Mouse (Mus musculus) kidney, embryonic 16.5 days (tissue): ENCODE measurements around the gene Ankdd1a. TPM values are rescaled to one million over a fixed set of nuclear protein-coding genes. Genes with fewer than 3 reads are reported as not detected.

Experiments used
- ATAC-seq: fragments of 200-750 bp; cut with Nextera tagmentation; 2 replicates; pipeline ENCODE4 v1.8.0; 2017; ENCODE audit warnings: moderate TSS enrichment; ENCODE audit not compliant: low FRiP score, low TSS enrichment
- H3K27ac ChIP-seq: fragments of 300-500 bp; sonication (generic); 2 replicates; pipeline ENCODE4 v1.5.1; 2014; ENCODE audit warnings: low read length
- H3K27me3 ChIP-seq: fragments of 300-500 bp; sonication (generic); 2 replicates; pipeline ENCODE4 v1.6.1; 2014; ENCODE audit warnings: low read length, control low read depth, mixed read lengths; ENCODE audit not compliant: insufficient read depth
- H3K36me3 ChIP-seq: fragments of 300-500 bp; sonication (generic); 2 replicates; pipeline ENCODE4 v1.6.1; 2014; ENCODE audit warnings: low read length, control low read depth, mixed read lengths; ENCODE audit not compliant: insufficient read depth
- H3K4me1 ChIP-seq: fragments of 300-500 bp; sonication (generic); 2 replicates; pipeline ENCODE4 v1.6.1; 2014; ENCODE audit warnings: low read length, control low read depth, mixed read lengths; ENCODE audit not compliant: insufficient read depth
- H3K4me2 ChIP-seq: fragments of 300-500 bp; sonication (generic); replicated peaks from 2 replicates; pipeline ENCODE4 v1.6.1; 2014; ENCODE audit warnings: low read depth, low read length
- H3K4me3 ChIP-seq: fragments of 300-500 bp; sonication (generic); 2 replicates; pipeline ENCODE4 v1.5.1; 2014; ENCODE audit warnings: mild to moderate bottlenecking, low read length
- H3K9ac ChIP-seq: fragments of 300-500 bp; sonication (generic); replicated peaks from 2 replicates; pipeline ENCODE4 v1.6.1; 2014; ENCODE audit warnings: low read length
- H3K9me3 ChIP-seq: fragments of 300-500 bp; sonication (generic); 2 replicates; pipeline ENCODE4 v1.6.1; 2016; ENCODE audit warnings: low read length, control low read depth
- WGBS: fragments of 180-500 bp; shearing (Covaris S2); extraction: QIAGEN DNeasy Blood & Tissue Kit; methylation state at CpG from one replicate; pipeline ENCODE4 v1.1.7; 2014; 5-methylcytosine and 5-hydroxymethylcytosine counted together
- polyA plus RNA-seq: library from polyadenylated mRNA; unstranded; fragments of >200 nt; fragmentation: Nextera tagmentation; extraction: Ambion mirVana; gene quantifications from 2 replicates; pipeline ENCODE4 v1.2.1, GENCODE M21; 2015

Ankdd1a gene
- polyA plus RNA-seq, 1 experiment from 2014 or later: not detected

DNA sequence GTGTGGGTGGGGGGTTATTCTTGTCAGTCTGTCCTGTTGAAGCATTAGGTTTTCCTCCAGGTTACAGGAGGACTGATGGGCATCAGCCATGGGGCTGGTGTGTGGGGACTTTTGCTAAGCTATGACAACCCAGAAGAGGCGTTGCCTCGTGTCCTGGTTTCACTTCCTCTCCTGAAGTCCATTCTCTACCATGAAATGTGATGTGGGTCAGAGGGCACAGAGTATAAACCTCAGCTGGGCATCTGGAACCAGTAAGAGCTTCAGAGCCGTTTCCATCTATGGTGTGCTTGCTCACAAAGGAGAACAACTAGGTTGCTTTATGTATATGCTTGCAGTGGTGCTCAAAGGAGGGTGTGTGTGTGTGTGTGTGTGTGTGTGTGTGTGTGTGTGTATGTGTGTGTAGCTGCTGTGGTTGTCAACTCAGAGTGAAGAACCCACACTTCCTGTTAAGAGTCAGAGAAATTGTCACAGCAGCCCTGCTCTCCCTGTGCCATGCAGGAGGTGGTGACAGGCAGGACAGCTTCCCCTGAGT is 15.3 kb upstream of the Ankdd1a start:
- no peak overlapping the region for H3K9ac ChIP-seq
- H3K9me3 ChIP-seq: no peaks in the 10 kb centered on the region
- no peak overlapping the region for H3K27ac ChIP-seq
- 65% methylated on average over 3 of the region's 3 CpGs for WGBS
- ATAC-seq: no peak
- no peaks in the 10 kb centered on the region for H3K27me3 ChIP-seq
- no peaks in the 10 kb centered on the region for H3K4me1 ChIP-seq
- no peak overlapping the region for H3K4me3 ChIP-seq
- no peaks in the 10 kb centered on the region for H3K36me3 ChIP-seq
- no peak overlapping the region for H3K4me2 ChIP-seq

DNA sequence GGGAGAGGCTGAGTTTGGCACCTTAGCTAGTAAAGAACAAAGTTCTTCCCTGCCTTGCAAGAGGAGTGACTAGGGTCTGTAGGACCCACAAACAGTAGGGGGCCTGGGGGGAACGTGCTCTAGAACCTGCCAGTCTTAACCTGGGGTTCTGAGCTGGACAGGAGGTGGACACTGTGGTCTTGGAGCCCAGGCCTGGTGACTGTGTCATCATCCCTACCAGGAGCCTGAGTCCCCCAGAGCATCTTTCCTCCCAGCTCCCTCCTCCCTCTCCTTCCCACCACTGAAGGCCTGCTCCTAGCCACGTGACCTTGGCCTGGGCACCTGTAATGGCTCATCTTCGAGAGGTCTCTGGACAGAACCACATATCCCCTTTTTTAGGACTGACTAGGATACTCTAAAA is 14.1 kb upstream of the Ankdd1a start:
- H3K9me3 ChIP-seq: no peaks in the 10 kb centered on the region
- H3K4me3 ChIP-seq: no peak overlapping the region
- H3K4me1 ChIP-seq: no peaks in the 10 kb centered on the region
- no peaks in the 10 kb centered on the region for H3K36me3 ChIP-seq
- H3K27ac ChIP-seq: no peak overlapping the region
- no peak overlapping the region for H3K4me2 ChIP-seq
- H3K9ac ChIP-seq: no peak overlapping the region
- 95% methylated on average over 3 of the region's 3 CpGs for whole genome bisulfite sequencing
- H3K27me3 ChIP-seq: no peaks in the 10 kb centered on the region
- ATAC-seq: no peak

DNA sequence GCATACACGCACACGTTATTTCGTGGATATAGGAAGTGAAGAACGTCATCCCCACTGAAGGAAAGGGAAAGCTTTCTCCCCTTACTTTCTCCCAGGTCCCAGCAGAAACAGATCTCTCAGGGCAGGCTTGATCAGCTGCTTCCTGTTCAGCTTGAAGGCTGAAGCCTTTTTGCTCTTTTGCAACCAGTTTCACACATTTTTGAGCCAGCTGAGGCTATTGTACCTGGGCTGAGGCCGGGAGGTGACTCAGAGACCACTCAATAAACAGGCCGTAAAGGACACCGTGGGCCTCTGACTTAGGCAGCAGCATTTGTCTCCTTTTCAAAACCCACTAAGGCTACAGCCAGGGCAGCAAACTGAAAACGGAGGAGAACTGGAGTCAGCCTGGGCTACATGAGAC is 13.0 kb upstream of the Ankdd1a start:
- H3K27ac ChIP-seq: no peak overlapping the region
- no peak overlapping the region for H3K4me3 ChIP-seq
- H3K4me1 ChIP-seq: no peaks in the 10 kb centered on the region
- no peaks in the 10 kb centered on the region for H3K9me3 ChIP-seq
- H3K4me2 ChIP-seq: no peak overlapping the region
- no peaks in the 10 kb centered on the region for H3K36me3 ChIP-seq
- no peak for ATAC-seq
- H3K27me3 ChIP-seq: no peaks in the 10 kb centered on the region
- no peak overlapping the region for H3K9ac ChIP-seq
- 50% methylated on average over 8 of the region's 8 CpGs for WGBS

DNA sequence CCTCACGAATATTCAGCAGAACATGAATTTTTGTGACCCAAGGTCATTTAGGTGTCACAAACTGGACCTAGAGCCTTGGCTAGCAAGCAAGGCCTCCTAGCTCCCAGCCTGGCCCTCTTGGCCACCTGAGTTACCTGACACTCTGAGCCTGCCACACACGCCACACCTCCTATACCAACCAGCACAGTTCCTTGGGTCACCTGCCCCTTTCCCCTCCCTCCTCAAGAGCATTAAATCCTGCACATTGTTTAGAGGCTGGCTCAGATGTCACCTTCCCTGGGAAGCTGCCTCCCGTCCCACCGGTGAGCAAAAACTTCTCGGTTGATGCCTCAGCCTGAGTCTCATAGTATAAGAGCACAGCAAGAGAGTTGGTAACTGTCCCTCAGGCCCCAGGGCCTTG is 11.3 kb upstream of the Ankdd1a start:
- H3K9me3 ChIP-seq: no peaks in the 10 kb centered on the region
- no peak overlapping the region for H3K27ac ChIP-seq
- H3K4me1 ChIP-seq: no peaks in the 10 kb centered on the region
- no peak overlapping the region for H3K4me3 ChIP-seq
- H3K9ac ChIP-seq: no peak overlapping the region
- 0 out of 2 replicates have a peak, but pooled peaks have one; percentile 26 for ATAC-seq
- H3K27me3 ChIP-seq: no peaks in the 10 kb centered on the region
- whole genome bisulfite sequencing: 57% methylated on average over 5 of the region's 5 CpGs
- H3K4me2 ChIP-seq: no peak overlapping the region
- H3K36me3 ChIP-seq: no peaks in the 10 kb centered on the region

DNA sequence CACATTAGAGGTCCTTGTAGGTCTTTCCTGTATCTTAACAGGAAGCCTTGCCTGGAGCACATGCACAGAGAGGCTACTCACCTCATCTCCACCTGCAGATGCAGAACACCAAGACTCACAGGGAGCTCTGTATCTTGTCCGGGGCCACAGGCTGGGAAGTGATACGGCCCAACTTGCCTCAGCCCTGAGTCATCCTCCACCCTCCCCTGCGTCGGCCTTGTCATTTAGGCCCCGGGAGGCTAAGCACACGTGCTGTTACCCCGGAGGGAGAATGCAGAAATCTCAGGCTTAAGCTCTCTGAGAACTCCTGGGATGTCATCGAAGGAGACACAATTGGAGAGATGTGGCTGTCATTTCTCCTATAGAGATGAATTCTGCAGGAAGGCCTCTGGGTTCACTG is 9.7 kb upstream of the Ankdd1a start:
- Histone ChIP-seq H3K9ac (no peak overlapping the region), H3K4me2 (no peak overlapping the region), H3K4me1 (no peaks in the 10 kb centered on the region), H3K4me3 (no peak overlapping the region), H3K36me3 (no peaks in the 10 kb centered on the region), H3K27ac (no peak overlapping the region), H3K9me3 (no peaks in the 10 kb centered on the region), H3K27me3 (no peaks in the 10 kb centered on the region)
- ATAC-seq: no peak
- 72% methylated on average over 8 of the region's 8 CpGs for WGBS

DNA sequence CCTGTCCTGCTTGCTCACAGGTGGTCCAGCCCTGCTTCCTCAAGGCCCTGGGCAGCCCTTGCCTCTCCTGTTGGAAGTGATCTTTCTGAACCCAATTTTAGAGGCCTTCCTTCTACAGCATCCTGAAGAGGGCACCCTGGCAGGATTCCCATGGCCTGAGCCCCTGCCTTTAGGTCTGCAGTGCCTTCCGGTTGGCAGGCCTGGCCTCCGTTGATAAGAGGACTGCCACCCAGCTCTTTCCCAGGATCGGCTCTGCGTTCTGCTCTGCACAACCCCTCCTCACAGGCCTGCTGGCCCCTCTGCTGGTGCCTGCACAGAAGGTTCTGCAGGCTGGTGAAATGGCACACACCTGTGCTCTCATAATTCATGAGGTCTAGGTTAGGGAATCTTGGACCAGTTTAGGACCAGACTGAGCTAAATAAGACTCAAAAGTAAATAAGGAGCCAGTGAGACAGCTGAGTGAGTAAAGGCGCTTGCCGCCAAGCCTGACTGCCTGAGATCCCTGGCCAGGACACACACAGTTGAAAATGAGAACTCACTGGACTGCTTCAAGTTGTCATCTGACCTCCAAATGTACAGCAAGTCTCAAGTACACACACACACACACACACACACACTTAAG is 8.5 kb upstream of the Ankdd1a start:
- 68% methylated on average over 6 of the region's 6 CpGs for WGBS
- H3K27ac ChIP-seq: no peak overlapping the region
- H3K36me3 ChIP-seq: no peaks in the 10 kb centered on the region
- 0 out of 2 replicates have a peak, but pooled peaks have one; percentile 16 for ATAC-seq
- H3K4me2 ChIP-seq: no peak overlapping the region
- no peak overlapping the region for H3K4me3 ChIP-seq
- no peaks in the 10 kb centered on the region; the same call in 1 of the 2 replicates for H3K4me1 ChIP-seq
- H3K9me3 ChIP-seq: no peaks in the 10 kb centered on the region
- H3K27me3 ChIP-seq: no peaks in the 10 kb centered on the region
- H3K9ac ChIP-seq: no peak overlapping the region

DNA sequence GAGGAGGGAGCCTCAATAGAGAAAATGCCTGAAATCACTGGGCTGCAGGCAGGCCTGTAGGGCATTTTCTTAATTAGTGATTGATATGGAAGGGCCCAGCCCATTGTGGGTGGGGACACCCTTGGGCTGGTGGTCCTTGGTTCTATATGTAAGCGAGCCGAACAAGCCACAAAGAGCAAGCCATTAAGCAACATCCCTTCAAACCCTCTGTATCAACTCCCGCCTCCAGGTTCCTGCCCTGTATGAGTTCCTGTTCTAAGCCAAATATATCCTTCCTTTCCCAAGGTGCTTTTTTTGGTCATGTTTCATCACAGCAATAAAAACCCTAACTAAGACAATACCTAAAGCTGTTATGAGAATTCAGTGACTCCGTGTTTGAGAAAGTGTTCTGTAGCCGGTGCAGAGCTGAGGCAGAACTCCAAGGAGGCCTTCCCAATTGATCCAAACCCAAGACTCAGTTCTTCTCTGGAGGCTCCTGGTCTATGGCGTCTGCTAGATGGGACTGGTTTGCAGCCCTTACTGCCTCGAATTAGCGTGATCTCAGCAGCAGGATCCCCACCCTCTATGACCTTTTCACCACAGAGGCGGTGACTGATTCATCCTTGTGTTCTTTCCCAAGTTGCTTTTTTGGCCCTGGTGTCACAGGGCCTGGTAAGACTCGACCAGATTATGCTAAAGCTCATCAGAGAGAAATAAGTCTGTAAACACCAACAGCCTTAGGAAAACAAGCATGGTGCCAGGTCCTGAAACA is 5.6 kb upstream of the Ankdd1a start:
- ATAC-seq: no peak
- peaks cover 2% of the 10 kb centered on the region for H3K4me1 ChIP-seq
- H3K36me3 ChIP-seq: no peaks in the 10 kb centered on the region
- H3K4me3 ChIP-seq: no peak overlapping the region
- WGBS: 78% methylated on average over 10 of the region's 10 CpGs
- H3K9me3 ChIP-seq: no peaks in the 10 kb centered on the region
- H3K4me2 ChIP-seq: no peak overlapping the region
- no peak overlapping the region for H3K27ac ChIP-seq
- H3K27me3 ChIP-seq: no peaks in the 10 kb centered on the region; the same call in 1 of the 2 replicates
- H3K9ac ChIP-seq: no peak overlapping the region

DNA sequence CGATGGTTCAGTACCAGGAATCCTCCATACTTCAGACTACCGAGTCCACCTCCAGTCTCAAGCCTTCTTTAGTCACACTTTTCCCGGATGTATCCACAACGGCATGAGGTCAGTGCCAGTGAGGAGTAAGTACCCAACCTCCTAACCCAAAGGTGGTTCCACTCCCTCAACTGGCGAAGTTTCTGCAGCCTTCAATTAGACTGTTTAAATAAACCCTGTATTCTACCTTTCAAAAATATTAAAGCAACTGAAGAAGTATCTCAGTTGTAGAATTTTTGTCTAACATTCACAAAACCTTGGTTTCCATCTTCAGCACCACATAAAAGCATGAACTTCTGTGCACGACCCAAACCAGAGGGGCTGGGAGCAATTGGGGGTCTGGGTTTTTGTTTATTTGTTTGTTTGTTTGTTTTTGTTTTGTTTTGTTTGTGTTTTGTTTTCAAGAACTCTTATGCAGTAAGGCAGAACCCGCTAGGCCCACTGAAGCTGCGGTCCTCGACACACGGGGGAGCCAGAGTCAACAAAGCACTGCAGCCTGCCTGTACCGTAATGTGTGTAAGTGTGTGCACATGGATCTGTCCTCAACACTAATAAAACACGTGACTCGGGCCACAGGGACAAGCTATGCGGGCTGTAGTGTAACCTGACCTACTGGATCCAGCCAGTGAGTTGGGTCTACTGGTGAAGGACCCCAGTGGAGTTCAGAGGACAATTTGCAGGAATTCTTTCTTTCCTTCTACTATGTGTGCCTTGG is 3.8 kb upstream of the Ankdd1a start:
- Histone ChIP-seq H3K27ac (no peak overlapping the region), H3K4me1 (peaks cover 11% of the 10 kb centered on the region), H3K9me3 (no peaks in the 10 kb centered on the region), H3K4me3 (no peak overlapping the region), H3K9ac (no peak overlapping the region), H3K4me2 (no peak overlapping the region), H3K27me3 (no peaks in the 10 kb centered on the region; the same call in 1 of the 2 replicates), H3K36me3 (no peaks in the 10 kb centered on the region)
- 24% methylated on average over 14 of the region's 14 CpGs for WGBS
- ATAC-seq: peak; percentile 71; the same call in 1 of the 2 replicates

DNA sequence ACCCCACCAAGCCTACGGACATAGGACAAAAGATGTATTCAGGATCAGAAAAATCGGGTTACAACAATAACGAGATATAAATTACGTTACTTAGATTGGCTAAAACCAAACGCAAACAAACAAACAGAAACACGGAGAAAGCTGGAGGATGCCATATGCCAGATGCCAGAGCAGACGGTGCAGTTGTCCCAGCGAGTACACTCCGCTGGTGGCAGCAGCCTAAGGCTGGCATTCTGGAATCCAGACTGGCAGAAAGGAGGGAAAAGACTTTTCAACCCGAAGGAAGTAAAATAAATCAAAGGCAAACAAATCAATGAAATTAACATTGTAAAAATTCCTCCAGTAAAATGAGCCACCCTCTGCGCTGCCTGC is 498 bp upstream of the Ankdd1a start:
- H3K27ac ChIP-seq: no peak overlapping the region
- peak overlapping the region; percentile 32 for H3K4me3 ChIP-seq
- no peak for ATAC-seq
- no peaks in the 10 kb centered on the region for H3K9me3 ChIP-seq
- H3K9ac ChIP-seq: no peak overlapping the region
- 13% methylated on average over 11 of the region's 11 CpGs for whole genome bisulfite sequencing
- peak overlapping the region; percentile 59 for H3K4me2 ChIP-seq
- H3K4me1 ChIP-seq: peaks cover 11% of the 10 kb centered on the region
- no peaks in the 10 kb centered on the region; the same call in 1 of the 2 replicates for H3K27me3 ChIP-seq
- no peaks in the 10 kb centered on the region for H3K36me3 ChIP-seq
